In the genomic region with DNA sequence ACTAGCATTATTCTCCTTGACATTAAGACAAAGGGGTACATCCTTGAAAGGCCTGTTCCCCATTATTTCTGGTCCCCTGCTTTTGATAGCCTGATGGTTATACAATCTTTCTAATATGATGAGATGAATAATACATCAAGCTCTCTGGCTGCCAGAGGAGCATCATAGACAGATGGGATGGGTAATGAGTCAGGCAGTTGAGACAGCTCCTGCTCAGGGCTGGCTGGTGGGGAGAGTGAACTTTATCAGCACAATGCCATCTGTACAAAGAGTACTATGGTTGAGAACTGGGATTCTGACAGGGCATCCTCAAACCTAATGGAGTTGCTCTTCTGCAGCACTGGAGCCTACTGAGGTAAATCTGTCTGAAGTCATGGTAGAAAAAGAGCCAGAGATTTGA, we compare ENCODE assay signal across 17 mouse cellular contexts.
A peak's percentile ranks its signal among the peaks of the same experiment; 100 is the strongest.
DNase-seq lines count a peak whose midpoint lies in the region.
"Had no signal": no experiment of that assay in that cellular context is flagged by ENCODE, and none has a peak within 500 bp of the region (broad histone marks: within the 10 kb centered on the region; RNA-seq: fewer than 3 reads in every experiment).

No protein-coding gene starts in this region.

- intact Hi-C loops in heart, postnatal 36 days (cut with DNase I), result no loop called here

- peak; percentile 2 for DNase-seq in right cerebral cortex, adult 18-20 months
- no peak for DNase-seq in right cerebral cortex, postnatal 10 days (ENCODE audit: low spot score in 2 of 2)
- DNase-seq in layer of hippocampus, adult 18-20 months (ENCODE audit: low spot score in 2 of 2), result peak; percentile 74 to 89
- peak; percentile 86 for DNase-seq in layer of hippocampus, adult 9-11 months
- DNase-seq in telencephalon, adult 2 months (ENCODE audit: low read depth, low spot score), result peak; percentile 10
- no peak for DNase-seq in ovary, adult 18-20 months (ENCODE audit: low spot score)
- DNase-seq in heart, postnatal 36 days, result no peak
- no peak for DNase-seq in frontal cortex, postnatal 25 days (ENCODE audit: low spot score in 2 of 2)
- DNase-seq: adrenal gland, adult 2 months; adrenal gland, postnatal 25 days; cerebellum, adult 11 months; cerebellum, adult 8-10 months; cerebellum, postnatal 14 days; embryo, embryonic 11 days; gastrocnemius, postnatal 36 days; heart, adult 11 months; heart, postnatal 10 days had no signal

Comparison
In these comparisons a context has a peak if more than half of its experiments do, and no peak if none do; other contexts are left out.
1. DNase-seq: peak in right cerebral cortex, adult 18-20 months (single experiment), layer of hippocampus, adult 18-20 months (2 of 2), layer of hippocampus, adult 9-11 months (single experiment) and telencephalon, adult 2 months (single experiment); none in right cerebral cortex, postnatal 10 days (0 of 2), ovary, adult 18-20 months (single experiment), heart, postnatal 36 days (0 of 2) and frontal cortex, postnatal 25 days (0 of 2).